Mouse (Mus musculus): Measurements from ENCODE around the gene Alad.

The Alad gene

GRCm38 (mm10) chr4:62517538-62518415 lies 1.9 kb downstream of the Alad start:
- DNase-seq (ENCODE audit: low spot score), result peak; percentile 66

GRCm38 (mm10) chr4:62517046-62517445 lies 2.7 kb downstream of the Alad start:
- DNase-seq (ENCODE audit: low spot score), result peak; percentile 75

GRCm38 (mm10) chr4:62516579-62516978 lies 3.1 kb downstream of the Alad start:
- peak; percentile 100 for DNase-seq (ENCODE audit: low spot score)

GRCm38 (mm10) chr4:62516079-62516478 lies 3.6 kb downstream of the Alad start:
- no peak for DNase-seq (ENCODE audit: low spot score)

- DNase-seq (ENCODE audit: low spot score), result peak; percentile 69
These were observed 4.2 kb downstream of the Alad start for GRCm38 (mm10) chr4:62515490-62515889.

- DNase-seq (ENCODE audit: low spot score), result no peak
These were observed 4.7 kb downstream of the Alad start for GRCm38 (mm10) chr4:62514995-62515394.

- DNase-seq (ENCODE audit: low spot score), result peak; percentile 65
These were observed 5.7 kb downstream of the Alad start for GRCm38 (mm10) chr4:62513998-62514506.

- no peak for DNase-seq (ENCODE audit: low spot score)
These were observed 9.8 kb downstream of the Alad start for GRCm38 (mm10) chr4:62509946-62510345.

GRCm38 (mm10) chr4:62508839-62509238 lies 10.9 kb downstream of the Alad start:
- no peak for DNase-seq (ENCODE audit: low spot score)

- DNase-seq (ENCODE audit: low spot score), result peak; percentile 75
These were observed 12.9 kb downstream of the Alad start for GRCm38 (mm10) chr4:62506798-62507197.

- no peak for DNase-seq (ENCODE audit: low spot score)
These were observed 13.7 kb downstream of the Alad start for GRCm38 (mm10) chr4:62505991-62506390.

- no peak for DNase-seq (ENCODE audit: low spot score)
These were observed 16.2 kb downstream of the Alad start, which contains the start of gene Hdhd3 for GRCm38 (mm10) chr4:62503374-62503970. TSS of gene Hdhd3 (minus strand) at chr4:62503467.

GRCm38 (mm10) chr4:62502969-62503368 lies 16.7 kb downstream of the Alad start:
- no peak for DNase-seq (ENCODE audit: low spot score)

GRCm38 (mm10) chr4:62501964-62502732 lies 17.6 kb downstream of the Alad start:
- peak; percentile 91 for DNase-seq (ENCODE audit: low spot score)

- DNase-seq (ENCODE audit: low spot score), result no peak
These were observed 18.2 kb downstream of the Alad start for GRCm38 (mm10) chr4:62501534-62501933.

- no peak for DNase-seq (ENCODE audit: low spot score)
These were observed 18.9 kb downstream of the Alad start for GRCm38 (mm10) chr4:62500799-62501198.

GRCm38 (mm10) chr4:62496815-62497214 lies 22.9 kb downstream of the Alad start:
- DNase-seq (ENCODE audit: low spot score), result no peak

GRCm38 (mm10) chr4:62495946-62496345 lies 23.8 kb downstream of the Alad start:
- no peak for DNase-seq (ENCODE audit: low spot score)

GRCm38 (mm10) chr4:62494230-62494629 lies 25.5 kb downstream of the Alad start:
- DNase-seq (ENCODE audit: low spot score), result no peak

GRCm38 (mm10) chr4:62492682-62493081 lies 27.0 kb downstream of the Alad start:
- DNase-seq (ENCODE audit: low spot score), result no peak

- DNase-seq (ENCODE audit: low spot score), result no peak
These were observed 31.8 kb downstream of the Alad start for GRCm38 (mm10) chr4:62487914-62488313.

GRCm38 (mm10) chr4:62487172-62487571 lies 32.5 kb downstream of the Alad start:
- no peak for DNase-seq (ENCODE audit: low spot score)
